Mouse (Mus musculus) heart, embryonic 10.5 days (tissue): ENCODE data around the gene Mmrn1. TPM values are rescaled to one million over a fixed set of nuclear protein-coding genes. Genes with fewer than 3 reads are reported as not detected.

Source experiments
- DNase-seq: peaks from one replicate; pipeline ENCODE4 v3.0.0-alpha.2; 2017; ENCODE audit warnings: low spot score
- H3K27ac ChIP-seq: fragments of 300-500 bp; sonication (generic); 2 replicates; pipeline ENCODE4 v1.5.1; 2016; ENCODE audit warnings: mild to moderate bottlenecking
- H3K27me3 ChIP-seq: fragments of 300-500 bp; sonication (generic); 2 replicates; pipeline ENCODE4 v1.6.1; 2016; ENCODE audit warnings: mild to moderate bottlenecking; ENCODE audit not compliant: poor library complexity, insufficient read depth, severe bottlenecking
- H3K36me3 ChIP-seq: fragments of 300-500 bp; sonication (generic); 2 replicates; pipeline ENCODE4 v1.6.1; 2016; ENCODE audit warnings: mild to moderate bottlenecking, moderate library complexity
- H3K4me1 ChIP-seq: fragments of 300-500 bp; sonication (generic); 2 replicates; pipeline ENCODE4 v1.6.1; 2016; ENCODE audit warnings: mild to moderate bottlenecking
- H3K4me3 ChIP-seq: fragments of 300-500 bp; sonication (generic); 2 replicates; pipeline ENCODE4 v1.5.1; 2016; ENCODE audit warnings: mild to moderate bottlenecking, moderate library complexity
- H3K9me3 ChIP-seq: fragments of 300-500 bp; sonication (generic); 2 replicates; pipeline ENCODE4 v1.6.1; 2016; ENCODE audit warnings: mild to moderate bottlenecking, moderate library complexity
- WGBS: fragments of 180-500 bp; shearing (Covaris S2); methylation state at CpG from one replicate; pipeline ENCODE4 v1.1.7; 2016; 5-methylcytosine and 5-hydroxymethylcytosine counted together
- polyA plus RNA-seq: library from polyadenylated mRNA; unstranded; fragments of >200 nt; fragmentation: Nextera tagmentation; extraction: Ambion mirVana; gene quantifications from 2 replicates; pipeline ENCODE4 v1.2.1, GENCODE M21; 2016

Mmrn1 gene
- polyA plus RNA-seq, 1 experiment from 2014 or later, result 4.2 TPM

GRCm38 (mm10) chr6:60966931-60967330, 42.2 kb downstream of the Mmrn1 start:
- Histone ChIP-seq H3K4me1 (no peaks in the 10 kb centered on the region), H3K4me3 (no peak overlapping the region), H3K36me3 (no peaks in the 10 kb centered on the region), H3K27me3 (no peaks in the 10 kb centered on the region), H3K9me3 (no peaks in the 10 kb centered on the region), H3K27ac (no peak overlapping the region)
- 85% methylated on average over 4 of the region's 4 CpGs for WGBS
- DNase-seq, result no peak

GRCm38 (mm10) chr6:60969407-60969806, 44.6 kb downstream of the Mmrn1 start:
- H3K27ac ChIP-seq, result no peak overlapping the region

GRCm38 (mm10) chr6:60970811-60971210, 46.0 kb downstream of the Mmrn1 start:
- no peaks in the 10 kb centered on the region for H3K36me3 ChIP-seq
- no peak for DNase-seq
- H3K4me3 ChIP-seq, result no peak overlapping the region
- H3K9me3 ChIP-seq, result no peaks in the 10 kb centered on the region
- 67% methylated on average over 2 of the region's 2 CpGs for WGBS
- H3K27me3 ChIP-seq, result no peaks in the 10 kb centered on the region
- no peak overlapping the region for H3K27ac ChIP-seq
- H3K4me1 ChIP-seq, result no peaks in the 10 kb centered on the region

More at GRCm38 (mm10) chr6:60969407-60969806, 44.6 kb downstream of the Mmrn1 start:
- Histone ChIP-seq H3K4me1 (no peaks in the 10 kb centered on the region), H3K9me3 (no peaks in the 10 kb centered on the region), H3K36me3 (no peaks in the 10 kb centered on the region), H3K4me3 (no peak overlapping the region), H3K27me3 (no peaks in the 10 kb centered on the region)
- WGBS, result 66% methylated on average over 6 of the region's 6 CpGs
- DNase-seq, result no peak

GRCm38 (mm10) chr6:60978610-60979009, 53.8 kb downstream of the Mmrn1 start:
- Histone ChIP-seq H3K9me3 (no peaks in the 10 kb centered on the region), H3K27ac (no peak overlapping the region), H3K4me1 (no peaks in the 10 kb centered on the region), H3K4me3 (no peak overlapping the region), H3K36me3 (no peaks in the 10 kb centered on the region), H3K27me3 (no peaks in the 10 kb centered on the region)
- WGBS, result 69% methylated on average over 1 of the region's 1 CpGs
- DNase-seq, result no peak

GRCm38 (mm10) chr6:60979039-60979438, 54.3 kb downstream of the Mmrn1 start:
- 82% methylated on average over 2 of the region's 2 CpGs for WGBS
- Histone ChIP-seq H3K36me3 (no peaks in the 10 kb centered on the region), H3K4me1 (no peaks in the 10 kb centered on the region), H3K27ac (no peak overlapping the region), H3K27me3 (no peaks in the 10 kb centered on the region), H3K4me3 (no peak overlapping the region), H3K9me3 (no peaks in the 10 kb centered on the region)
- no peak for DNase-seq

GRCm38 (mm10) chr6:60984360-60984759, 59.6 kb downstream of the Mmrn1 start:
- no peak for DNase-seq
- no peaks in the 10 kb centered on the region for H3K4me1 ChIP-seq
- H3K36me3 ChIP-seq, result no peaks in the 10 kb centered on the region
- WGBS, result 68% methylated on average over 1 of the region's 1 CpGs
- no peak overlapping the region for H3K27ac ChIP-seq
- H3K27me3 ChIP-seq, result no peaks in the 10 kb centered on the region
- H3K4me3 ChIP-seq, result no peak overlapping the region
- H3K9me3 ChIP-seq, result no peaks in the 10 kb centered on the region

GRCm38 (mm10) chr6:60985919-60986318, 61.1 kb downstream of the Mmrn1 start:
- Histone ChIP-seq H3K27me3 (no peaks in the 10 kb centered on the region), H3K9me3 (no peaks in the 10 kb centered on the region), H3K36me3 (no peaks in the 10 kb centered on the region), H3K4me3 (no peak overlapping the region), H3K4me1 (no peaks in the 10 kb centered on the region), H3K27ac (no peak overlapping the region)
- 46% methylated on average over 2 of the region's 2 CpGs for WGBS
- no peak for DNase-seq

- Histone ChIP-seq H3K4me3 (no peak overlapping the region), H3K36me3 (no peaks in the 10 kb centered on the region), H3K27ac (no peak overlapping the region), H3K9me3 (no peaks in the 10 kb centered on the region), H3K27me3 (no peaks in the 10 kb centered on the region), H3K4me1 (no peaks in the 10 kb centered on the region)
- WGBS, result 82% methylated on average over 11 of the region's 11 CpGs
- DNase-seq, result no peak
Measured at GRCm38 (mm10) chr6:60986914-60987313, 62.1 kb downstream of the Mmrn1 start.

- Histone ChIP-seq H3K4me3 (no peak overlapping the region), H3K27me3 (no peaks in the 10 kb centered on the region), H3K9me3 (no peaks in the 10 kb centered on the region), H3K27ac (no peak overlapping the region), H3K4me1 (no peaks in the 10 kb centered on the region), H3K36me3 (no peaks in the 10 kb centered on the region)
- WGBS, result 37% methylated on average over 3 of the region's 3 CpGs
- no peak for DNase-seq
Measured at GRCm38 (mm10) chr6:60987804-60988203, 63.0 kb downstream of the Mmrn1 start.

- Histone ChIP-seq H3K36me3 (no peaks in the 10 kb centered on the region), H3K9me3 (no peaks in the 10 kb centered on the region), H3K4me3 (no peak overlapping the region), H3K4me1 (no peaks in the 10 kb centered on the region), H3K27me3 (no peaks in the 10 kb centered on the region), H3K27ac (no peak overlapping the region)
- DNase-seq, result no peak
- WGBS, result 92% methylated on average over 1 of the region's 1 CpGs
Measured at GRCm38 (mm10) chr6:60992366-60992765, 67.6 kb downstream of the Mmrn1 start.

GRCm38 (mm10) chr6:60993386-60994108, 68.8 kb downstream of the Mmrn1 start:
- Histone ChIP-seq H3K9me3 (no peaks in the 10 kb centered on the region), H3K4me1 (no peaks in the 10 kb centered on the region), H3K27ac (no peak overlapping the region), H3K27me3 (no peaks in the 10 kb centered on the region), H3K4me3 (no peak overlapping the region), H3K36me3 (no peaks in the 10 kb centered on the region)
- DNase-seq, result no peak
- WGBS, result 69% methylated on average over 4 of the region's 4 CpGs

- H3K36me3 ChIP-seq, result no peaks in the 10 kb centered on the region
- H3K4me1 ChIP-seq, result no peaks in the 10 kb centered on the region
- no peak overlapping the region for H3K4me3 ChIP-seq
- no peak for DNase-seq
- H3K27me3 ChIP-seq, result no peaks in the 10 kb centered on the region
- 17% methylated on average over 6 of the region's 6 CpGs for WGBS
- H3K9me3 ChIP-seq, result no peaks in the 10 kb centered on the region
- no peak overlapping the region for H3K27ac ChIP-seq
Measured at GRCm38 (mm10) chr6:60994114-60994513, 69.3 kb downstream of the Mmrn1 start.

- Histone ChIP-seq H3K36me3 (no peaks in the 10 kb centered on the region), H3K27ac (no peak overlapping the region), H3K9me3 (no peaks in the 10 kb centered on the region), H3K4me1 (no peaks in the 10 kb centered on the region), H3K27me3 (no peaks in the 10 kb centered on the region), H3K4me3 (no peak overlapping the region)
- WGBS, result 35% methylated on average over 10 of the region's 10 CpGs
- no peak for DNase-seq
Measured at GRCm38 (mm10) chr6:60994521-60994920, 69.7 kb downstream of the Mmrn1 start.

- no peak for DNase-seq
- H3K4me1 ChIP-seq, result no peaks in the 10 kb centered on the region
- WGBS, result 82% methylated on average over 6 of the region's 6 CpGs
Measured at GRCm38 (mm10) chr6:60995596-60995995, 70.8 kb downstream of the Mmrn1 start.

More at GRCm38 (mm10) chr6:60995596-60995995, 70.8 kb downstream of the Mmrn1 start:
- Histone ChIP-seq H3K36me3 (no peaks in the 10 kb centered on the region), H3K27me3 (no peaks in the 10 kb centered on the region), H3K27ac (no peak overlapping the region), H3K9me3 (no peaks in the 10 kb centered on the region), H3K4me3 (no peak overlapping the region)
